Mouse (Mus musculus): ENCODE results near the gene Fcrlb.
"Not testable (repeated sequence)": the region's sequence is repeated elsewhere in the genome, so short reads cannot be mapped to it uniquely, and the experiment has no call there.

Fcrlb gene

DNA sequence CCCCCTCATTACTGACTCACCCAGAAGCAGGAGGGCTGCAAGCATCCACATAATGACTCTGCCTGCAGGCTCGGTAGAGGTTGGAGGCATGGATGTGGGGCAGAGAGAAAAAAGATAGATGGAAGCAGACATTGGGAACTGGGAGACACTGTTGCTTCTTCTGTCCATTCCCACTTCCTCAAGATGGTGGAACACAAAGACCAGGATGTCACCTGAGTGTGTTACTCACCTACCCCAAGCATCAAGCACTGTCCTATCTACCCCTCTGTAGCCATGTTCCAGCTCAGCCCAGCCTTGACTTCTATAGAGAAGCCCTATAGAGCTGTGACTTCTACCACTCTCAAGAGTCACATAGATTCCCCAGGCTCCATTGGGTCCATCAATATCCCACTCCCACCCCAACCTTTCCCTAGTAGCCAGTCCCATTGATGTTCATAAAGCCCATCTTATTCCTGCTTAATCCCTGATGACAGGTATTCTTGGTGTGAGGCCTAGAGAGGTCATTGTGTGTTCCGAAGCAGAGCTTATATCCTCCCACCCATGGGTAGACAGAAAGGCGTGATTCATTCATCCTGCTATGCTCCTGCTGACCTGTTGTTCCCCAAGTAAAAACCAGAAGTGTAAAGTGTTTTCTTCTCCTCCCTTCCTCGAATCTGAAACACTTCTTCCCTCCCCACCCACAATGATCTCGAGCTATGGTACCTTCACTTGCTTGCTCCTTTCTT lies at the start of gene Fcrlb:
Fcrlb (minus strand) TSS at position 51 of the 725 bp plus-strand sequence.
- no peak for DNase-seq

- no peak for DNase-seq
Observed at GRCm38 (mm10) chr1:170962301-170962700, 49.6 kb upstream of the Fcrlb start.

DNA sequence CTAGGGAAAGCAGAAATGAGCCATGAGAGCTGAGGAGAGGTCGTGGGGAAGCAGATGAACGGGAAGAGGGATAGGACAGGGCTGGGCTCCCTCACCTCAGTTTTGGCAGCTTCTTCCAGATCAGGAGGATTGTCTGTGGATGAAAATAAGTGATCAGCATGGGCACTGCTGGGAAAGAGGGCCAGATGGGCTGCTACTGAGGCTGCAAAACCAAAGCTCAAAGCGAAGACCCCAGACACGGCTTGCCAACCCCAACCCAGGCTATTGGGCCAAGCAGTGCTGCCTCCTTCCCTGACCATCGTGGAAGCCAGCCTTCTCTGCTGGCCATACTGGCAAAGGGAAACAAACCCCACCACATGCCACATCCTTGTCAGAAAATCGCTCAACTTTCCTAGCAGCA lies 48.4 kb upstream of the Fcrlb start:
- no peak for DNase-seq

GRCm38 (mm10) chr1:170959791-170960190 lies 47.0 kb upstream of the Fcrlb start:
- no peak for DNase-seq

- no peak for DNase-seq
Observed at GRCm38 (mm10) chr1:170958225-170958624, 45.5 kb upstream of the Fcrlb start.

DNA sequence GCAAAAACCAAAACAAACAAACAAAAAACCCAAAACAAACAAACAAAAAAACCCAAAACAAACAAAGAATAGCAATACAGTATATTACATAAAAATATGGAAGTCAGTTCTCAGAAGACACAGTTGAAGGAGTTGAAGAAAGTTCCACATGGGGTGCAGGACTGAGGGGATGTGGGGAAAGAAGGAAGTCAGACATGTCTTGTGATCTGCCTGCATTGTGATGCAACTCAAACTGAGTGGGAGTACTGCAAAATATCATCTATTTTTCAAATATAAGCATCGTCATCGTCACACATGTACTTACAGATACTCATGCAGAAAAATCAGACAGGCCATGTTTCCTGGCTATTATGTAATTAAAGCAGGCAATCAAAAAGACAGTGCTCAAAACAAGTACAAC lies 40.5 kb upstream of the Fcrlb start:
- no peak for DNase-seq

DNA sequence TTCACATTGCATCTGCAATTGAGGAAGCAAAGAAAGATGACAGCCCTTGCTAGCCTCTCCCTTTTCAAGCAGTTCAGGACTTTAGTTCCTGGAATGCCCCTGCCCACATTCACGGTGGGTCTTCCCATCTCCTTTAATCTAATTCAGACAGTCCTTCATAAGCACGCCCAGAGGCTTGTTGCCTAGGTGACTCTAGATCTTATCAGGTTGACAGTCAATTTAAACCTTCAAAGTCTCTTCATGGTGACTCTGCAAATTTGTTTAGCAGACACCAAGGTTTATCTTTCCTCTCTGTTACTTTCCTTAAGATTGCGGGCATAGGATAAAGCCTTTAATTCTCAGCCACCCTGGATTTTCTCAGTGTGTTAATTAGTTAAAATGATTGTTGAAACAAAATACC lies 38.0 kb upstream of the Fcrlb start:
- DNase-seq = no peak

- DNase-seq = not testable (repeated sequence)
Observed at GRCm38 (mm10) chr1:170944908-170945307, 32.2 kb upstream of the Fcrlb start.

DNA sequence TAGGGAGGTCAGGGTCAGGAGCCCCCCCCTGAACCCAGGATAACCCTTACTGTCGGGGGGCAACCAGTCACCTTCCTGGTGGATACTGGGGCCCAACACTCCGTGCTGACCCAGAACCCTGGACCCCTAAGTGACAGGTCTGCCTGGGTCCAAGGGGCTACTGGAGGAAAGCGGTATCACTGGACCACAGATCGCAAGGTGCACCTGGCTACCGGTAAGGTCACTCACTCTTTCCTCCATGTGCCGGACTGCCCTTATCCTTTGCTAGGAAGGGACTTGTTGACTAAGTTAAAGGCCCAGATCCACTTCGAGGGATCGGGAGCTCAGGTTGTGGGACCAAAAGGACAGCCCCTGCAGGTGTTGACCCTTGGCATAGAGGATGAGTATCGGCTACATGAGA lies 31.4 kb upstream of the Fcrlb start:
- not testable (repeated sequence) for DNase-seq

DNA sequence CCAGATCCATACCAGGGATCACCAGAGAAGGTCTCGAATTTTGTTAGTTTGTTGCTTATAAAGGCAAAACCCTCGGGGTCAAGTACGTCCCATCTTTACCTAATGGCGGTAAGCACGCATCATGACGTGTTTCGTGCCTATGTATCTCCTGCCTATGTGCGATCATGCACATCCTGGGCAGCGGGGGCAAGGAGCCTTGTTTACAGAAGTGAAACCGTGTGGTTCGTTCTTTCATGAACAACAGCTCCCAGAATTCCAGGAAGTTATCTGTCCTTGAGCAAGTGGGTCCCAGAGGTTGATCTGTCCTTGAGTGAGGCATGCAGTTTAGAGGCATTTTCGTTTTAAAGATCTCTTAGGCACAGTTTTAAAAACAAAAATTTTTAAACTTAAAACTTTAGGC lies 26.5 kb upstream of the Fcrlb start:
- DNase-seq = no peak

DNA sequence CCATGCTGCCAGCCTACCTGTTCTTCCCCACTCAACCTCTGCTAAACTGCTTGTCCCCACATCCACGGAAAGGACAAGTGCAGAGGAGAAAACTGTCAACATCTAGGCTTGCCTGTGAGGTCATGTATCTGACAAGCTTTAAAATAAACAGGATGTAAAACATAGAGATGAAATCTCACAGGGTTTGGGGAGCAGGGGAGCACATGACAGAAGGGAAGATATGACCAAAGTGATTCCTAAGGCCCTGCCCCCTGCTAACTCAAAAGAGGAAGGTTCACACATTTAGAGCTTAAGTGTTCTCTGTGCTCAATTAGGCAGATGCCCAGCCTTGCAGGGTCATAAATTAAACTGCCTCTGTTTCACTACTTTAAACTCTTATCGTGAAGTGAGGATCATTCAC lies 21.6 kb upstream of the Fcrlb start:
- DNase-seq = no peak

- no peak for DNase-seq
Observed at GRCm38 (mm10) chr1:170933940-170934339, 21.2 kb upstream of the Fcrlb start.

GRCm38 (mm10) chr1:170933386-170933920 lies 20.7 kb upstream of the Fcrlb start:
- no peak for DNase-seq

DNA sequence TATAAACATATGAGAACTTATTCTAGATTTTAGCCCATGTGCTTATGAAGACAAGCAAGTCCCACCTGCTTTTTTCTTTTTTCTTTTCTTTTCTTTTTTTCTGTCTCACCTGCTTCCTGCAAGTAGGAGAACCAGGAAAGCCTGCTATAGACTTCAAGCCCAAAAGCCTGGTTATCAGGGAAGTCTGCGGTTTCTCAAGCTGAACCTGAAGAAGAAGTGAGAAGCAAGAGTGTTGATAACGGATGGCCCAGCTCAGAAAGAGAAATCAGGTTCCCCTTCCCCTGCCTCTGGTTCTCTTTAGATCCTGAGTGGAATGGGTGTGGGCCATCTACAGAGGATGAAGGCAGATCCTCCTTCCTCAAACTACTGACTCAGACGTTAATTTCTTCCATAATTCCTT lies 19.3 kb upstream of the Fcrlb start:
- no peak for DNase-seq

- DNase-seq = no peak
Observed at GRCm38 (mm10) chr1:170929245-170929644, 16.5 kb upstream of the Fcrlb start.

- DNase-seq = no peak
Observed at GRCm38 (mm10) chr1:170928467-170928866, 15.7 kb upstream of the Fcrlb start.

DNA sequence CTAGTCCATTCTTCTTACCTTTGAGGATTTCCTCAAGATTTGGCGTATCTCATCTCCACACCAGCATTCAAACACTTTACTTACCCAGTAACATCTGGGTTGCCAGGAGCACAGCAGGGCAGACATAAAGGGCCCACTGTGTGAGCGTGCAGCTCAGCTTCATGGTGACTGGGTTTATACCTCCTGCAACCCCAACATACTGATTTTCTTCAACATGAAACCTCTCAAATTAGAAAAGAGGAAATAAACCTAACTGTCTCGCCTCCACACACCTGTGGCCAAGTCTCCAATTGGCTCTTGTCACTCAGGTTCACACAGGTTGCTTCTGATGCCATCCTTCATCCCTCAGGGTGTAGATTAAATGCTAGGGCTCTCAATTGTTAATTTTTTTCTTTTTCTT lies 14.6 kb upstream of the Fcrlb start, which contains the start of gene Fcrla:
Fcrla (minus strand) TSS at position 206 of the 400 bp plus-strand sequence.
- DNase-seq = no peak

DNA sequence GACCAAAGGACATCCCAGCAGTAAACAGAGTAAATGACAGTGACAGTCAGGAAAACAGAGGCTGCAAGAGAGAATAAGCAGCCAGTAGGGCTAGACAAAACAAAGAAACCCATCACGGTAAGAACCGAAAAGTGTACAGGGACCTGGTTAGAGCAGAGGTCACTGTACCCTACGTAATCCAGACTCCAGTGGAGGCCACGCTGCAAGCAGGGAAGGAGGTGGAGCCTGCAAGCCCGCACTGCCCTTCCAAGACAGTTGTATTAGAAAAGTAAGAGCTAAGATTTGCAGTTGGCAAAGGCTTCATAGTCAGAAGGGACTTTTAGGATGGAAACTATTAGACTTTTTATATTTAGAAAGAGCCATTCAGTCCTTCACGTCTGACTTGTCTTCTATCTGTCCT lies 14.2 kb upstream of the Fcrlb start:
- no peak for DNase-seq

- no peak for DNase-seq
Observed at GRCm38 (mm10) chr1:170924485-170924884, 11.7 kb upstream of the Fcrlb start.

- no peak for DNase-seq
Observed at GRCm38 (mm10) chr1:170919308-170919707, 6.6 kb upstream of the Fcrlb start.

DNA sequence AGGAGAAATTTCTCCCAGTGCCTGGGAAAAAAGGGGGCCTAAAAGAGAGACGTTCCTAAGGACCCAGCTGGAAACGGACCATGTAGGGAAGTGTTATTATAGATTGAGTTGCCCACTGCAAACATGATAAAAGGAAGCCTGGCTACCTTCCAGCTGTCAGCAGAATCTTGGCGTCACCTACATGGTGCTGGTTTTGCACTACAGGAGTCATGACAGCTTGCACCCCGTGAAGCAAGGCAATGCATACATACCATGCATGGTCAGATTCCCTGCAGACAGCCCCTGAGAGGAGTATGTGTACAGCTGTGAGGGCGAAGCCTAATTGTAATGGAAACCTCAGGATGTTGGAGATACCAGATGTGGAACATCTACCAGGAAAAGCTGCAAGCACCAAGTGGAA lies 2.9 kb upstream of the Fcrlb start:
- DNase-seq = no peak

DNA sequence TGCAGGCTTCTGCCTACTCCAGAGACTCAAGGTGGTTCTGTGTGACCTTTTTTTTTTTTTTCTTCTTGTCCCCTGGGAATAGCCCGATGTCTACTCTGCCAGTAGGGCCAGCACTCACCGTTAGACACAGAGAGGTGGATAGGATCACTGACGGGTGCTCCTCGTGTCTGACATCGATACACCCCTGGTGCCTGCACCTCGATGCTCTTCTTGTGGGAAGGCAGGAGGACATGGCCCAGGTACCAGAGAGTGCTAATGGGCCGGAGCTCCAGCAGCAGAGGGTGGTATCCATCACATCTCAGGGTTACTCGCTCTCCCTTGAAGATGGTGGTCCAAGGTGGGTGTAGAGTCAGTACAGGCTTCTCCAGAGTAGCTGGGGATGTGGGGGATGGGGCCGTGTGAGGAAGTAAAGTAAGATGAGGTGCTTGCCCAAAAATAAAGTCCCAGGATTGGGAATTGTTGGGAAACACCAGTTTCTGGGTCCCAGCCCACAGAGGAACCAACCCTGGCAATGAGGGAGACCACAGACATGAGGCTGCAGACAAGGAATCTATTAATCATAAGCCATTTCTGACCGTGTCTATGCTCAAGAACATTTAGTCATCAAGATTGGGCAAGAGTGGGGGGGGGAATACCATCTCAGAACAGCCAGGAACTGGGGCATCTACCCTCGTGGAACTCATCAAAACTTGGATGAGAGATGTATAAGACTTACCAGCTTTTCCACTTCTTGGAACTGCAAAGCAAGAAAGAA lies 657 bp downstream of the Fcrlb start:
- DNase-seq = no peak

DNA sequence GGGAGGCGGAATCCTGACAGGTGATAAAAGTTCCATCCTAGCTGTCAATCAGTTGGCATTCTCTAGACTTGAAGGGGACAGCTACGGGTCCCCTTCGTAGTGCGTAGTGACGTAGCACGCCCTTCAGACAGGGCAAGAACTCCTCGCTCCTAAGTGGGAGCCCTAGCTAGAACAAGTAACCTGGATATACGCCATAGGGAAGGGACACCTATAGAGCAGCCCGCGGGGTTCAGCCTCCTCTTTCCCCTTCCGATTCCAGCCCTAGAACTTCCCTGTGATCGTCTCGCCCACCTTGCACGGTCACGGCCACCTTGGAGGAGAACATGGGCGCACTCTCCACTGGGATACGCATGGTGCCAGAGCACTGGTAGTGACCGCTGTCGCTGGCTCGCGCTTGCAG lies 4.4 kb downstream of the Fcrlb start:
- no peak for DNase-seq
